Mouse (Mus musculus) CH12.LX (cell line): ENCODE data around the gene Prr15. TPM values are rescaled to one million over a fixed set of nuclear protein-coding genes. Genes with fewer than 3 reads are reported as not detected.

Experiments
- DNase-seq: peaks from one replicate; pipeline ENCODE4 v3.0.0-alpha.2; 2013; ENCODE audit errors: extremely low read depth
- H3K27ac ChIP-seq: 2 replicates; pipeline ENCODE4 v1.5.1; 2012; ENCODE audit warnings: low read depth, mild to moderate bottlenecking, control low read depth, moderate library complexity; ENCODE audit not compliant: insufficient read depth
- H3K27me3 ChIP-seq: replicated peaks from 2 replicates; pipeline ENCODE3; 2012; ENCODE audit warnings: inconsistent platforms
- H3K36me3 ChIP-seq, 2 experiments: replicated peaks in 1 of 2; 2 replicates each; pipeline versions ENCODE3 to v1.6.1; 2012; ENCODE audit warnings: inconsistent platforms in 1 of 2, low read length in 1 of 2, mild to moderate bottlenecking in 1 of 2, mixed read lengths in 1 of 2, moderate library complexity in 1 of 2; ENCODE audit not compliant: control insufficient read depth in 1 of 2, insufficient read depth in 1 of 2
- H3K4me1 ChIP-seq, 2 experiments: 2 replicates each; pipeline ENCODE4 v1.6.1; 2012; ENCODE audit warnings: inconsistent platforms in 1 of 2, moderate library complexity in 1 of 2; ENCODE audit not compliant: insufficient read depth in 2 of 2, control insufficient read depth in 1 of 2
- H3K4me2 ChIP-seq: 2 replicates; pipeline ENCODE4 v1.6.1; 2012; ENCODE audit warnings: low read depth, mild to moderate bottlenecking, control low read depth; ENCODE audit not compliant: poor library complexity, insufficient read depth, severe bottlenecking
- H3K4me3 ChIP-seq, 3 experiments: fragments of 150-350 bp in 1 of 3; sonication (generic) in 1 of 3; replicated peaks in 1 of 3; 2 replicates each; pipeline versions ENCODE3 to v1.5.1; 2011 to 2012; ENCODE audit warnings: low read depth in 2 of 3, low read length in 2 of 3, mild to moderate bottlenecking in 2 of 3, moderate library complexity in 2 of 3, control low read depth in 1 of 3, improper control_type of control experiment in 1 of 3, inconsistent platforms in 1 of 3, mixed read lengths in 1 of 3; ENCODE audit not compliant: poor library complexity in 1 of 3
- H3K79me2 ChIP-seq: replicated peaks from 2 replicates; pipeline ENCODE4 v1.6.1; 2012; ENCODE audit warnings: mild to moderate bottlenecking, moderate library complexity; ENCODE audit not compliant: control insufficient read depth, poor library complexity, insufficient read depth, severe bottlenecking; ENCODE audit errors: extremely low read depth
- H3K9ac ChIP-seq: 2 replicates; pipeline ENCODE4 v1.6.1; 2012; ENCODE audit warnings: low read depth, mild to moderate bottlenecking, control low read depth, moderate library complexity; ENCODE audit not compliant: insufficient read depth
- H3K9me3 ChIP-seq: replicated peaks from 2 replicates; pipeline ENCODE3; 2012; ENCODE audit warnings: low read length, inconsistent platforms, mixed read lengths
- CHD1 ChIP-seq: IDR thresholded peaks from 2 replicates; pipeline ENCODE4 v1.6.1; 2012; ENCODE audit warnings: low read depth, low read length, improper control_type of control experiment, inconsistent platforms
- CHD2 ChIP-seq: IDR thresholded peaks from 2 replicates; pipeline ENCODE4 v1.6.1; 2011; ENCODE audit warnings: low read length, improper control_type of control experiment
- E2F4 ChIP-seq: IDR thresholded peaks from 2 replicates; pipeline ENCODE4 v1.6.1; 2011; ENCODE audit warnings: low read depth, low read length, improper control_type of control experiment; ENCODE audit not compliant: insufficient replicate concordance
- EP300 ChIP-seq: IDR thresholded peaks from 2 replicates; pipeline ENCODE4 v1.6.1; 2011; ENCODE audit warnings: low read length, improper control_type of control experiment
- GABPA ChIP-seq: IDR thresholded peaks from 2 replicates; pipeline ENCODE4 v1.6.1; 2012; ENCODE audit warnings: low read depth, low read length, improper control_type of control experiment, inconsistent platforms; ENCODE audit not compliant: insufficient replicate concordance
- HCFC1 ChIP-seq: IDR thresholded peaks from 2 replicates; pipeline ENCODE4 v1.6.1; 2012; ENCODE audit warnings: low read depth, mild to moderate bottlenecking, inconsistent platforms, low read length, improper control_type of control experiment
- IRF4 ChIP-seq: IDR thresholded peaks from 2 replicates; pipeline ENCODE4 v1.6.1; 2014; ENCODE audit warnings: low read depth, mild to moderate bottlenecking, inconsistent platforms, low read length, improper control_type of control experiment
- KAT2A ChIP-seq: IDR thresholded peaks from 2 replicates; pipeline ENCODE4 v1.6.1; 2012; ENCODE audit warnings: low read length, improper control_type of control experiment, inconsistent platforms; ENCODE audit not compliant: insufficient replicate concordance
- MAFK ChIP-seq: IDR thresholded peaks from 2 replicates; pipeline ENCODE4 v1.6.1; 2011; ENCODE audit warnings: low read length, improper control_type of control experiment; ENCODE audit not compliant: insufficient replicate concordance
- MAX ChIP-seq: IDR thresholded peaks from 2 replicates; pipeline ENCODE4 v1.6.1; 2011; ENCODE audit warnings: low read length, improper control_type of control experiment
- MEF2A ChIP-seq: IDR thresholded peaks from 2 replicates; pipeline ENCODE4 v1.6.1; 2014; ENCODE audit warnings: low read depth, mild to moderate bottlenecking, inconsistent platforms, low read length, improper control_type of control experiment, borderline replicate concordance
- NRF1 ChIP-seq: IDR thresholded peaks from 2 replicates; pipeline ENCODE4 v1.6.1; 2014; ENCODE audit warnings: low read depth, mild to moderate bottlenecking, inconsistent platforms, low read length, improper control_type of control experiment, moderate library complexity
- PAX5 ChIP-seq: IDR thresholded peaks from 2 replicates; pipeline ENCODE4 v1.6.1; 2012; ENCODE audit warnings: low read length, inconsistent platforms, mixed read lengths
- POLR2A ChIP-seq: IDR thresholded peaks from 2 replicates; pipeline ENCODE4 v1.6.1; 2011; ENCODE audit warnings: low read depth, mild to moderate bottlenecking, improper control_type of control experiment, low read length
- POLR2AphosphoS2 ChIP-seq: IDR thresholded peaks from 2 replicates; pipeline ENCODE4 v1.6.1; 2011; ENCODE audit warnings: low read depth, low read length, improper control_type of control experiment
- RCOR1 ChIP-seq: conservative IDR thresholded peaks from 2 replicates; pipeline ENCODE4 v1.6.1; 2012; ENCODE audit warnings: low read depth, mild to moderate bottlenecking, inconsistent platforms, low read length, improper control_type of control experiment
- SIN3A ChIP-seq: IDR thresholded peaks from 2 replicates; pipeline ENCODE4 v1.6.1; 2012; ENCODE audit warnings: low read length, improper control_type of control experiment, inconsistent platforms
- SMC3 ChIP-seq: IDR thresholded peaks from 2 replicates; pipeline ENCODE4 v1.6.1; 2011; ENCODE audit warnings: low read depth, low read length, improper control_type of control experiment
- USF1 ChIP-seq: IDR thresholded peaks from 2 replicates; pipeline ENCODE4 v1.6.1; 2014; ENCODE audit warnings: low read depth, mild to moderate bottlenecking, inconsistent platforms, low read length, improper control_type of control experiment
- USF2 ChIP-seq: conservative IDR thresholded peaks from 2 replicates; pipeline ENCODE4 v1.6.1; 2011; ENCODE audit warnings: low read depth, low read length, improper control_type of control experiment
- ZKSCAN1 ChIP-seq: IDR thresholded peaks from 2 replicates; pipeline ENCODE4 v1.6.1; 2012; ENCODE audit warnings: low read depth, inconsistent platforms, low read length, improper control_type of control experiment, borderline replicate concordance
- ZMIZ1 ChIP-seq: IDR thresholded peaks from 2 replicates; pipeline ENCODE4 v1.6.1; 2012; ENCODE audit warnings: low read depth, mild to moderate bottlenecking, inconsistent platforms, low read length, improper control_type of control experiment
- dilution Hi-C: fragments of 300-500 bp; cut with MboI; formaldehyde crosslinking; loops from 2 replicates; pipeline ENCODE4 v1.14.3; 2020; ENCODE audit warnings: low sequenced_read_pairs; ENCODE audit not compliant: extremely low pct_unique_long_range_greater_than_20kb, extremely low pct_ligation_motif_present
- in situ Hi-C: fragments of 300-500 bp; cut with MboI; formaldehyde crosslinking; loops from 3 replicates; pipeline ENCODE4 v1.14.3; 2019; ENCODE audit warnings: low sequenced_read_pairs, low pct_ligation_motif_present, low pct_unique_long_range_greater_than_20kb, mixed read lengths
- polyA plus RNA-seq: library from polyadenylated mRNA; unstranded; fragments of >175 nt; gene quantifications from 2 replicates; pipeline ENCODE4 v1.2.1, GENCODE M21; 2012; ENCODE audit warnings: low read depth; ENCODE audit not compliant: insufficient read length
- total RNA-seq, 2 experiments: library from RNA; depleted of rRNA; stranded (reverse); fragments of 300-350 nt in 1 of 2; fragments of >200 nt in 1 of 2; gene quantifications; 2 replicates each; pipeline ENCODE4 v1.2.3; 2012 to 2014

Gene Prr15
- total and polyA plus RNA-seq, 3 experiments, result not detected

DNA sequence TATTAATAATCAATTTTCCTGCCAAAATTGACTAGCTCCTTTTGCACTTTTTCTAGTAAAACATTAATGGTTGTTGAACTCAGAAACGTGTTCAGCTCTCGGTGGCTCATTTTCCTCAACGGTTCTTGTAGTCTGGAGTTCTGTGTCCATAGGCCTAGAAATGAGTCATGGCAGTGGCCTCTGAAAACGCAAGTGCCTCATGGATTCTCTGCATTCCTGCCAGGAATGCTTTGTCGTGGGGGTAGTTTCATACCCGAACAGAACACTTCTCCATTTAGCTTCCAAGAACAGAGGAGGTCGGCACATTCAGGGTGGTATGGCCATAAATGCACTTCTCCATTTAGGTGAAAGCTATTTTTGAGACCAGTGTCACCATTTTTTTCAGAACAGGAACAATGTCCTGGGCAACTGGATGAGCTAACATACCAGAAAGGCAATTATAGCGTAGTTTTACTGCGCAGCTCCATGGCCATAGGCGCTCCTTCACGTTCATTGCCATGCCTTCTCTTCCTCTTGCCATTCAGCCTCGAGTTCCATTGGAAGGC is 41.4 kb upstream of the Prr15 start:
- no peaks in the 10 kb centered on the region for H3K9me3 ChIP-seq
- no peak overlapping the region for H3K27ac ChIP-seq

DNA sequence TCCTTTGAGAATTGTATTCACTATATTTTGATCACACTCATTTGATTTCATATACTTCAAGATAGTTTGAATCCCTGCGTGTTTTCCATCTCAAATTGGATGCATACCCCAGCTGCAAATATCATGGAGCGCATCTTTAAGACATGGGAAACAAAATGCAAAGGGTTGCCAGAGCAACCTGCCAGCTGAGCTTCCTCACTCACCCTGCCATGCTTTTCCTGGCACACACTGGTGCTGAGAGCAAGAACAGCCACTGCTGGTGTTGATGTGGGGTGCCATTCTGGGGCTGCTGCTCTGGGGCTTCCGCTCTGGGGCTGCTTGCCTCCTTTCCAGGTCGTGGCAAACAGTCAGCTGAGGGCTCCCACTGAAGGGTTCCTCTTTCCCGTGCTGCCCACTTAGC is 38.8 kb upstream of the Prr15 start:
- in situ Hi-C loops, result no loop called here
- no peak for TF ChIP-seq USF1
- no peak for TF ChIP-seq CHD1
- TF ChIP-seq USF2, result no peak
- TF ChIP-seq MEF2A, result no peak
- TF ChIP-seq EP300, result no peak
- no peak for TF ChIP-seq HCFC1
- TF ChIP-seq E2F4, result no peak
- no peak for TF ChIP-seq PAX5
- TF ChIP-seq NRF1, result no peak
- no peak for TF ChIP-seq SMC3
- TF ChIP-seq KAT2A, result no peak
- TF ChIP-seq MAFK, result no peak
- no peak for TF ChIP-seq ZMIZ1
- no peak for TF ChIP-seq ZKSCAN1
- TF ChIP-seq GABPA, result no peak
- TF ChIP-seq POLR2AphosphoS2, result no peak
- no peak for TF ChIP-seq SIN3A
- no peak for TF ChIP-seq RCOR1
- TF ChIP-seq, all 38 proteins: peak for 0
- no peak for DNase-seq
- Histone ChIP-seq H3K27ac (no peak overlapping the region), H3K4me2 (no peak overlapping the region), H3K79me2 (no peaks in the 10 kb centered on the region), H3K27me3 (no peaks in the 10 kb centered on the region), H3K4me1 (peaks cover 3 to 12% of the 10 kb centered on the region in 2 experiments), H3K9ac (no peak overlapping the region), H3K4me3 (no peak overlapping the region), H3K9me3 (no peaks in the 10 kb centered on the region), H3K36me3 (no peaks in the 10 kb centered on the region)
- dilution Hi-C loops, result no loop called here

More for the DNA sequence above, 41.4 kb upstream of the Prr15 start:
- dilution Hi-C loops (no loop called here), in situ Hi-C loops (no loop called here)
- DNase-seq, result no peak
- no peaks in the 10 kb centered on the region for H3K27me3 ChIP-seq
- TF ChIP-seq POLR2A, result no peak
- TF ChIP-seq IRF4, result no peak
- no peak for TF ChIP-seq CHD2
- no peak for TF ChIP-seq MAX
- no peak for TF ChIP-seq MEF2A
- no peak overlapping the region for H3K4me2 ChIP-seq
- no peak overlapping the region for H3K9ac ChIP-seq
- H3K36me3 ChIP-seq, result no peaks in the 10 kb centered on the region
- no peaks in the 10 kb centered on the region for H3K79me2 ChIP-seq
- H3K4me1 ChIP-seq, result peaks cover 3 to 12% of the 10 kb centered on the region in 2 experiments
- no peak overlapping the region for H3K4me3 ChIP-seq
